Comparison of ENCODE assay signal across 7 mouse cellular contexts in the genomic region with DNA sequence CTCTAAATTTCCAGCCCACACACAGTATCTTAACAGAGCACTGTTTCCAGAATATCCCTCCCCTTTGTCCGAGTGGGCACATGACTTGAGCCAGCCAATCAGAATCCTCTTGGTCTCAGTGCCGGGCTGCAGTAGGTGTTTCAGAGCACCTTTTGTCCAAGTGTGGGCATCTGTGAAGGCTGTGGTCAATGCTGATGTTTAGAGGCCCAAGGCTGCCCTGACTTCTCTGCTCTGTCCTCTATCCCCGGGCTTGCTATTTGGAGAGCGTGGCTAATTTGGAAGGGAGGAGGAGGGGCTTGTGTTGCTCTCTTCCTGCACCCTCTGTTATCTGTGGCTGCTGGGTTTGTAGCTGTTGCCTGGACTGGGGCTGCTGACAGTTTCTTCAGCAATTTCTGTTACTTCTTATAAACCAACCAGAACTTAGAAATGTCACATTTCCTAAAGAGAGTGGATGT. TPM values are rescaled to one million over a fixed set of nuclear protein-coding genes. Genes with fewer than 3 reads are reported as not detected.
DNase-seq lines count a peak whose midpoint lies in the region; ATAC-seq and TF ChIP-seq lines count a peak whose summit lies in the region.

No protein-coding gene starts in this region.

- DNase-seq in CD4-positive helper T cell, adult 2 months (ENCODE audit: low read depth, low spot score) = peak; percentile 51
- peak; percentile 83 for DNase-seq in G1E (ENCODE audit: low spot score)
- peak; percentile 79 for DNase-seq in embryo, embryonic 10 days (ENCODE audit: low spot score)
- DNase-seq in kidney, postnatal 25 days = peak; percentile 35 to 67
- peak; percentile 63 for DNase-seq in lung, postnatal 25 days (ENCODE audit: low spot score)
- DNase-seq in spleen, adult 2 months (ENCODE audit: low read depth in 1 of 2, low spot score in 2 of 2) = peak in 1 of 2 experiments; percentile 45

- peaks cover 1% of the 10 kb centered on the region for H3K36me3 ChIP-seq in G1E (replicated peaks)
- no peaks in the 10 kb centered on the region for H3K36me3 ChIP-seq in heart, embryonic 12.5 days
- no peaks in the 10 kb centered on the region for H3K36me3 ChIP-seq in spleen, adult 2 months (ENCODE audit: control insufficient read depth, insufficient read depth, low read length)

- WGBS in heart, embryonic 12.5 days = 0% methylated on average over 4 of the region's 4 CpGs
- WGBS in spleen, adult 2 months = 3% methylated on average over 4 of the region's 4 CpGs

- 0 out of 2 replicates have a peak overlapping the region, but pooled peaks have one; percentile 32 for H3K9ac ChIP-seq in heart, embryonic 12.5 days

- no peak for TF ChIP-seq POLR2A in spleen, adult 2 months (IDR thresholded peaks at IDR 0.05; ENCODE audit: low read depth, low read length)

- H3K27me3 ChIP-seq in G1E (ENCODE audit: insufficient read depth, low read length) = no peaks in the 10 kb centered on the region
- H3K27me3 ChIP-seq in heart, embryonic 12.5 days (replicated peaks) = peaks cover 9% of the 10 kb centered on the region; the same call in 1 of the 2 replicates
- 0 out of 2 replicates have a peak, but pooled peaks cover 3% of the 10 kb centered on the region for H3K27me3 ChIP-seq in spleen, adult 2 months (ENCODE audit: control insufficient read depth, insufficient read depth, low read length)

- peak overlapping the region; percentile 66 for H3K4me3 ChIP-seq in G1E (ENCODE audit: low read depth, low read length)
- H3K4me3 ChIP-seq in heart, embryonic 12.5 days = peak overlapping the region; percentile 49
- H3K4me3 ChIP-seq in spleen, adult 2 months (ENCODE audit: extremely low read depth, insufficient read depth, insufficient read length) = peak overlapping the region; percentile 53

- peaks cover 90% of the 10 kb centered on the region for H3K4me1 ChIP-seq in G1E (ENCODE audit: insufficient read depth, low read depth, low read length)
- H3K4me1 ChIP-seq in heart, embryonic 12.5 days (replicated peaks) = peaks cover 58% of the 10 kb centered on the region
- H3K4me1 ChIP-seq in spleen, adult 2 months (ENCODE audit: control insufficient read depth, insufficient read depth, insufficient read length) = peaks cover 21% of the 10 kb centered on the region

- no peaks in the 10 kb centered on the region for H3K9me3 ChIP-seq in G1E (replicated peaks)
- H3K9me3 ChIP-seq in heart, embryonic 12.5 days (replicated peaks) = no peaks in the 10 kb centered on the region

- peak overlapping the region; percentile 74 for H3K4me2 ChIP-seq in heart, embryonic 12.5 days

- H3K27ac ChIP-seq in heart, embryonic 12.5 days (ENCODE audit: poor library complexity, severe bottlenecking) = peak overlapping the region; percentile 72
- no peak overlapping the region for H3K27ac ChIP-seq in spleen, adult 2 months (ENCODE audit: insufficient read depth, low read length)

- ATAC-seq in G1E (ENCODE audit: extremely low read depth, insufficient number of reproducible peaks, low FRiP score, poor library complexity, severe bottlenecking) = peak; percentile 35
- ATAC-seq in heart, embryonic 12.5 days (ENCODE audit: insufficient number of reproducible peaks, low FRiP score) = peak; percentile 85

- no peak for TF ChIP-seq CTCF in G1E (IDR thresholded peaks at IDR 0.05; ENCODE audit: low read depth, low read length)
- TF ChIP-seq CTCF in spleen, adult 2 months (IDR thresholded peaks at IDR 0.05; ENCODE audit: extremely low read depth, insufficient read depth, insufficient read length, insufficient replicate concordance) = no peak

RNA-seq across cellular contexts. Expression of gene Pak6, which starts 3.1 kb away (rescaled TPM):
- 7.9 and 9.6 TPM in 2 replicates for total RNA-seq in G1E (2014; fragmentation: Nextera tagmentation)
- total RNA-seq in G1E (2017) = 6.2 and 10.0 TPM in 2 replicates
- 28.0 and 34.2 TPM in 2 replicates for polyA plus RNA-seq in G1E (2012)
- polyA plus RNA-seq in heart, embryonic 12.5 days (2016; fragmentation: Nextera tagmentation; extraction: Ambion mirVana) = 4.6 and 5.8 TPM in 2 replicates
- polyA plus RNA-seq in spleen, adult 2 months (2012; rRNA removed) = 0.33 and 0.45 TPM in 2 replicates

RNA-seq across cellular contexts. Expression of gene Ankrd63, which starts 43.7 kb away (rescaled TPM):
- 0.15 TPM in 1 of 2 replicates, not detected in the other for total RNA-seq in G1E (2014; fragmentation: Nextera tagmentation)
- total RNA-seq in G1E (2017) = under 0.01 and 0.05 TPM in 2 replicates
- not detected in 2 replicates for polyA plus RNA-seq in G1E (2012)
- polyA plus RNA-seq in heart, embryonic 12.5 days (2016; fragmentation: Nextera tagmentation; extraction: Ambion mirVana) = 1.2 and 1.4 TPM in 2 replicates
- 0.02 and 0.04 TPM in 2 replicates for polyA plus RNA-seq in spleen, adult 2 months (2012; rRNA removed)
